Mouse (Mus musculus) heart, adult 2 months (tissue): ENCODE data around the gene Cfap20.

Experiments
- CTCF ChIP-seq: fragments of 200-600 bp; IDR thresholded peaks from 2 replicates; pipeline ENCODE4 v1.8.1; 2022; ENCODE audit warnings: antibody characterized with exemption, mild to moderate bottlenecking, moderate library complexity
- EP300 ChIP-seq: fragments of 200-500 bp; IDR thresholded peaks from 2 replicates; pipeline ENCODE4 v1.6.1; 2011; ENCODE audit warnings: low read depth, low read length, control low read depth; ENCODE audit not compliant: insufficient read depth
- POLR2A ChIP-seq: fragments of 200-500 bp; IDR thresholded peaks from 2 replicates; pipeline ENCODE4 v1.6.1; 2011; ENCODE audit warnings: mild to moderate bottlenecking, low read depth, low read length, control low read depth; ENCODE audit not compliant: insufficient read depth

GRCm38 (mm10) chr8:95375374-95375930, 59.2 kb downstream of the Cfap20 start:
- TF ChIP-seq POLR2A: no peak
- no peak for TF ChIP-seq CTCF
- TF ChIP-seq EP300: no peak
